Mouse (Mus musculus) liver, embryonic 15.5 days (tissue): Measurements from ENCODE around the gene Kcna7. TPM values are rescaled to one million over a fixed set of nuclear protein-coding genes. Genes with fewer than 3 reads are reported as not detected.

ENCODE experiments used
- ATAC-seq: fragments of 200-750 bp; cut with Nextera tagmentation; 2 replicates; pipeline ENCODE4 v1.8.0; 2017; ENCODE audit warnings: moderate number of reproducible peaks, mild to moderate bottlenecking, moderate library complexity; ENCODE audit not compliant: insufficient read depth
- H3K27ac ChIP-seq: fragments of 300-500 bp; sonication (generic); replicated peaks from 2 replicates; pipeline ENCODE4 v1.5.1; 2015; ENCODE audit warnings: mild to moderate bottlenecking, inconsistent platforms
- H3K27me3 ChIP-seq: fragments of 300-500 bp; sonication (generic); 2 replicates; pipeline ENCODE4 v1.6.1; 2015; ENCODE audit warnings: mild to moderate bottlenecking, inconsistent platforms
- H3K36me3 ChIP-seq: fragments of 300-500 bp; sonication (generic); replicated peaks from 2 replicates; pipeline ENCODE4 v1.6.1; 2015; ENCODE audit warnings: moderate library complexity, mild to moderate bottlenecking, inconsistent platforms
- H3K4me1 ChIP-seq: fragments of 300-500 bp; sonication (generic); replicated peaks from 2 replicates; pipeline ENCODE4 v1.6.1; 2015; ENCODE audit warnings: inconsistent platforms
- H3K4me2 ChIP-seq: fragments of 300-500 bp; sonication (generic); 2 replicates; pipeline ENCODE4 v1.6.1; 2015; ENCODE audit warnings: moderate library complexity, mild to moderate bottlenecking, inconsistent platforms
- H3K4me3 ChIP-seq: fragments of 300-500 bp; sonication (generic); replicated peaks from 2 replicates; pipeline ENCODE4 v1.5.1; 2015; ENCODE audit warnings: mild to moderate bottlenecking, inconsistent platforms
- H3K9ac ChIP-seq: fragments of 300-500 bp; sonication (generic); 2 replicates; pipeline ENCODE4 v1.6.1; 2015; ENCODE audit warnings: moderate library complexity, mild to moderate bottlenecking, inconsistent platforms
- H3K9me3 ChIP-seq: fragments of 300-500 bp; sonication (generic); replicated peaks from 2 replicates; pipeline ENCODE4 v1.6.1; 2016; ENCODE audit warnings: inconsistent platforms
- WGBS: fragments of 180-500 bp; shearing (Covaris S2); methylation state at CpG from one replicate; pipeline ENCODE4 v1.1.7; 2015; ENCODE audit warnings: mixed read lengths; ENCODE audit not compliant: insufficient replicate concordance; 5-methylcytosine and 5-hydroxymethylcytosine counted together
- polyA plus RNA-seq: library from polyadenylated mRNA; unstranded; fragments of >200 nt; fragmentation: Nextera tagmentation; extraction: Ambion mirVana; gene quantifications from 2 replicates; pipeline ENCODE4 v1.2.1, GENCODE M21; 2015

Gene Kcna7
- polyA plus RNA-seq, 1 experiment from 2014 or later: not detected

DNA sequence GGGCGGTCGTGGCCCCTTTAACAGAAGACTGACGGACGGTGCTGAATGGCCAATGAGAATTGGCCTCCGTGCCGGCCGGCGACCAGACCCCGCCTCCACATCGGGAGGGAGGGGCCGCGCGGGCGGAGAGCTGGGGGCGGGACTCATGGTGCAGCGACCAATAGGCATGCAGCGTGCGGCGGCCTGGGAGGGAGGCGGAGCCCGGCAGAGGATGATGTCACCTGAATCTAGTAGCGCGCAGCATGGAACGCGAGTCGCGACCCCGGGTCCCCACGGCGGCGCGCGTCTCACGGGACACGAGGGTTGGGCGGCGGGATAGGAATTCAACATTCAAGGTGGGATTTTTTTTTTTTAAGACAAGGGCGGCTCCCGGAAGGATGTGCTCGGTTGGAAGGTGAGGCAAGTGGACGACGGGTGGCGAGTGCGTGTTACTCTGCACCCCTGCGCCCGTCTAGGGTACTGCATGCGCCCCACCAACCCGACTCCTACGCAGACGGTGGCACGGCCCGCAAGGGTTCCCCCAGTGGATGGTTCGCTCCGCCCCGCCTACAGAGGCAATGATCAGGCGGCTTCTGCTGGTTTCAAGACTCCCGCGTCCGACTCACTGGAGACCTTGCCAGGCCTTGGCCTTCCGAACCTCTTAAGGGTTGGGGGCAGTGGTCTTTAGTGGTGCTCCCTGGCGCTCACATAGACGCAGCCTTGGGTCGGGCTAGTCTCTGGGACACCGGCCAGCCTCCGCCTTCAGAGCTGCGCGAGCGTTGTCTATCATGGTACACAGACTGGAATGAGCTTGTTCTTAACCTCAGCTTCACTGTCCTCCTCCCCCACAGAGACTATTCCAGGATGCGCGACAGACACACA is 38.2 kb upstream of the Kcna7 start:
- Histone ChIP-seq H3K4me2 (peak overlapping the region; percentile 94), H3K9me3 (no peaks in the 10 kb centered on the region), H3K27me3 (peaks cover 84% of the 10 kb centered on the region), H3K4me1 (peaks cover 53% of the 10 kb centered on the region), H3K9ac (peak overlapping the region; percentile 64), H3K4me3 (peak overlapping the region; percentile 64), H3K36me3 (peaks cover 2% of the 10 kb centered on the region; the same call in 1 of the 2 replicates), H3K27ac (peak overlapping the region; percentile 55; the same call in 1 of the 2 replicates)
- ATAC-seq: peak; percentile 80
- WGBS: 1% methylated on average over 70 of the region's 70 CpGs

DNA sequence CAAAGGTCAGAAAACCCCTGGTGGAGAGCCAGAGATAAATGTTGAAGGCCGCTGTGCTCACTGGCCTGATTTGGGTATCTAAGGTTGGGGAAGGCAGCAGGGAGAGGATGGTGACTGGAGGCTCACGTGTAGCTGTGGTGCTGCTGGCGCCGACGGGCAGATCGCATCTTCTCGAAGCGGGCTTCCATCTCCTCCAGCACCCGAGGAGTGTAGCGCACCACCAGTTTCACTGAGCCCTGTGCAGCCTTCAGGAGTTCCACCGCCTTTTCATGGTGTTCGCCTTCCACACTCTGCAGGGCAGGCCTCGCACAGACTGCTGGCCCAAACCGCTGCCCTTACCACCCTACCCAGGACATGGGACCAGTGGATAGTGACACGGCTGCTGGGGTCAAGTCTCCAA is 37.3 kb upstream of the Kcna7 start:
- WGBS: 75% methylated on average over 15 of the region's 15 CpGs
- ATAC-seq: no peak
- H3K27me3 ChIP-seq: peaks cover 75% of the 10 kb centered on the region
- H3K4me1 ChIP-seq: peaks cover 48% of the 10 kb centered on the region
- H3K36me3 ChIP-seq: peaks cover 11% of the 10 kb centered on the region
- no peaks in the 10 kb centered on the region for H3K9me3 ChIP-seq
- H3K27ac ChIP-seq: no peak overlapping the region
- H3K4me3 ChIP-seq: peak overlapping the region; percentile 64; the same call in 1 of the 2 replicates
- H3K4me2 ChIP-seq: peak overlapping the region; percentile 94
- H3K9ac ChIP-seq: no peak overlapping the region

DNA sequence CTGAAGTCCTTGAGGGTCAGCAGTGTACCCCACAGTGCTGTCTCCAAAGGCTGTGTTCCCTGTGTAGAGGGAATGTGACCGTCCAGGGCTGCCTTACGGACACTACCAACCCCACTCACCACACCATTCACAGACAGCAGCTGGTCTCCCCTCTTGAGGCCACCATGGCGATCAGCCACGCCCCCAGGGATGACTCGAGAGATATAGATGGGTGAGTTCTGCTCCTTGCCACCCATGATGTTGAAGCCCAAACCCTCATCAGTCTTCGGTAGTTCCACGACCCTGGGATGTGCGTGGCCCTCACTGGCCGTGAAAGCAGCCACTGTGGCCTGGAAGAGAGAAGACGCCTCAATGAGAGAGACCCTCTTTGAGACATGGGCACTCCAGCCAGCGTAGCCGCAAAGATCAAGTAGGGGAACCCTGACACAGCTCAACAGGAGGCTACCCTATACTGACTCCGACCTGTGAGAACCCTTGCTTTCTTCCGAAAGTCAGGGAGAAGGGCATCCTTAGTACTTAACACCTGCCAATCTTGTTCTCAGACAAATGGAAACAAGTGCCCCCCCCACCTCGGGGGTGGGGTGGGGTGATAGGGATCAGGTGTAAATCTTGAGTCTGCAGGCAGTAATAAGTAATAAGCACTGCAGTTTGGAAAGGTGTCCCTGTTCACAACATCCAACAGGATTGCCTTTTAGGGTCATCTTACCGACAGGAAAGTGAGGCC is 36.3 kb upstream of the Kcna7 start:
- Histone ChIP-seq H3K9ac (no peak overlapping the region), H3K27me3 (peaks cover 65% of the 10 kb centered on the region), H3K9me3 (no peaks in the 10 kb centered on the region), H3K4me3 (no peak overlapping the region), H3K4me1 (peaks cover 48% of the 10 kb centered on the region), H3K4me2 (no peak overlapping the region), H3K36me3 (peaks cover 21% of the 10 kb centered on the region), H3K27ac (no peak overlapping the region)
- WGBS: 62% methylated on average over 16 of the region's 16 CpGs
- no peak for ATAC-seq

DNA sequence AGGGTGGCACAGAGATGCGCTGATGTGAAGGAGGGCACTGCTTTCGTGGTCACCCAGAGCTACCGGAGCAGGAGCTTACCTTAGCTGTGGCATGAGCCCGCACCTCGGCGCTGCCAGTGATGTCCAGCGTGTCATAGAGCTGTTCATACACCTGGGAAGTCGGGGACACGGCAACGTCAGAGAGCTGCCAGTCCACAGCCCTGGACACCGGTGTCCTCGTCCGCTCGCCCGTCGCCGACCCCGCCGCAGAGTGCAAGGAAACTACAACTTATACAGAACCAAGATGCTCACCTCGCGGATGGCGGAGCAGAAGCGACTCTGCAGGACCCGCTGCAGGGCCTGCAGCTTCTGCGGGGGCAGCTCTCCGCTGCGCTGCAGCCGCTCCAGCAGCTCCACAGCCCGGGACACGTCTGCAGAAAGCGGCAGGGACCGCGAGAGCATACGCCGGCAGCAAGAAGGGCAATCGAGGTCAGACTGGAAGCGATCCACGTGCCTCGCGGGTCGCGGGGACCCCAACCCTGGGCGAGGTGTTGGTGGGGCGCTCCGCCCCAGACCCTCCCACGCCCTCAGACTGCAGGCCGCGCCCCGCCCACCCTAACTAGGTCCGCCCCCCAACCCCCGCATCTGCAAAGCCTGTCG is 35.5 kb upstream of the Kcna7 start:
- H3K27me3 ChIP-seq: peaks cover 57% of the 10 kb centered on the region
- H3K27ac ChIP-seq: no peak overlapping the region
- no peak for ATAC-seq
- peaks cover 29% of the 10 kb centered on the region for H3K36me3 ChIP-seq
- peak overlapping the region; percentile 19; the same call in 1 of the 2 replicates for H3K9ac ChIP-seq
- peak overlapping the region; percentile 84 for H3K4me2 ChIP-seq
- 9% methylated on average over 52 of the region's 52 CpGs for WGBS
- H3K4me3 ChIP-seq: peak overlapping the region; percentile 52
- H3K4me1 ChIP-seq: peaks cover 48% of the 10 kb centered on the region
- H3K9me3 ChIP-seq: no peaks in the 10 kb centered on the region

DNA sequence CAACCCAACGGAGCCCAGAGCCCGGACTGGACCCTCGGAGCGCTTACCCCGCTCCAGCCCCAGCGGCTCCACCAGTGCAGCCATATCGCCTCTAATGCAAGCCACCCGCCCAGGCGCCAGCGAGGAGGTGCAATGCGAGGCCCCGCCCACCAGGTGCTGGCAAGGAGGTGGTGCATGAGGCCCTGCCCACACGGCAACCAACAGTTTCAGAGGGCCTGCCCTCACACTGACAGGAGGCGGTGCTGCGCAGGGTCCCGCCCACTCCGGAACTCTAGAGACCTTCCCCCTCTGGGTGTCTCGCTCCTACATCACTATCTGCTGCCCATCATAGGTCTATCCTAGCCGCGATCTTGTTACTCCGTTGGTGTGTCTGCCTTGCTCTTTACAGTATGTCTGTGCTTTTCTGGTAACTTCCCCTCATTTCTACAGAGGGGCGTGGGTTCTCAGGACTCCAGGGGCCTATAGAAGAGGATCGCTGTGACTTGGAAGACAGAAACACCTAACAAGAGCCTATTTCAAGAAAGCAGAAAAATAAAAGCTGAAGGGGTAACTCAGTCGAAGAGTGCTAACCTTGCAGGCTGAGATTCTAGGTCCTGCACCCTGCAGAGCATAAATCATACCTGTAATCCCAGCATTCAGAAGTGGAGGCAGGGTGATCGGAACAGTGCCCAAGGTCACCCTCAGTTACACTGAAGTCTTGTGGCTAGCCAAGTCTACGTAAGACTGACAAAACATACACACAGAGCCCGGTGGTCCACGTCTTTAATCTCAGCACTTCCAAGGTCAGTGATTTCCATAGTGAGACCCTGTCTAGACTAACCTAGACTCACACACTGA is 34.8 kb upstream of the Kcna7 start, which contains the start of gene Lin7b:
Gene Lin7b (minus strand): TSS at position 109 of the 837 bp plus-strand sequence.
- H3K9me3 ChIP-seq: no peaks in the 10 kb centered on the region
- 8% methylated on average over 28 of the region's 28 CpGs for WGBS
- no peak within 1 kb of the TSS for H3K27ac ChIP-seq
- ATAC-seq: peak; percentile 65
- H3K27me3 ChIP-seq: peaks cover 50% of the 10 kb centered on the region
- peaks cover 35% of the 10 kb centered on the region for H3K36me3 ChIP-seq
- H3K9ac ChIP-seq: peak within 1 kb of the TSS; percentile 19; the same call in 1 of the 2 replicates
- peaks cover 48% of the 10 kb centered on the region for H3K4me1 ChIP-seq
- peak within 1 kb of the TSS; percentile 84 for H3K4me2 ChIP-seq
- H3K4me3 ChIP-seq: peak within 1 kb of the TSS; percentile 52

DNA sequence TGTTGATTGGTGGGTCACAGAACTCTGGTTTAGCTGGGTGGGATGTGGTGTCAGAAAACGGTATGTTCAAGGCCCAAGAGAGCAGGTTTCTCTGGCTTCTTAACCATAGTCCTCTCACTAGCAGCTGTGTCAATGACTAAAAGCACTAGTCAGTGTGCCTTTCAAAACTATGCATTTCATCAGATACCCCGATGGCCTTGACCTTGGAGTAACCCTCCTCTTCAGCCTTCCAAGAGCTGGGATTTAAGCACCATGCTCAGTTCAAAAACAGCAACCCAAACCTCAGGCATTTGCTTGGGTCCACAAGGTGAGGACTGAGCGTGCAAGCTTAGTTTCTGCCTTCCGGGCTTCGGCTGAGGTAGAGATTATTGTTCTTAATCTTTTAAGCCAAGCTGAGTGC is 33.1 kb upstream of the Kcna7 start:
- no peak for ATAC-seq
- no peak overlapping the region for H3K4me3 ChIP-seq
- 79% methylated on average over 5 of the region's 5 CpGs for WGBS

DNA sequence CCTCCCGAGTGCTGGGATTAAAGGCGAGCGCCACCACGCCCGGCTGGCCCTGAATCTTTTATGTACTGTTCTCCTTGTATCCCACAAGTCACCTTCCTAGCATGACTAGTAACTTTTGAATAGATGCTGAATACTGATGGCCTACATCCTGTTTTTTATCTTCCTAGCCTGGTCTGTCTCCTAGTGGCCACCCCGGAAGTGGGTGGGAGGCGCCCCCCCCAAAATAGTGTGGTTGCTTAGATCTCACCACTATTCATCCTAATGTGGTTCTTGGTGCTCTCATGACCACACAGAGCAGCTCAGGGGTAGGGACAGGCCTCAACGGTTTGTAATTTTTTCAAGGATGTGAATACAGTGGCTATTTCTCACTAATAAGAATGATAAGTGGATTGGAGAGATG is 30.8 kb upstream of the Kcna7 start:
- Histone ChIP-seq H3K4me2 (no peak overlapping the region), H3K27ac (no peak overlapping the region), H3K4me1 (peaks cover 18% of the 10 kb centered on the region), H3K9me3 (no peaks in the 10 kb centered on the region), H3K4me3 (no peak overlapping the region), H3K9ac (no peak overlapping the region), H3K27me3 (peaks cover 11% of the 10 kb centered on the region), H3K36me3 (peaks cover 74% of the 10 kb centered on the region)
- ATAC-seq: no peak
- WGBS: 76% methylated on average over 8 of the region's 8 CpGs

More for the DNA sequence above, 33.1 kb upstream of the Kcna7 start:
- H3K27ac ChIP-seq: no peak overlapping the region
- no peak overlapping the region for H3K4me2 ChIP-seq
- H3K36me3 ChIP-seq: peaks cover 52% of the 10 kb centered on the region
- H3K27me3 ChIP-seq: peaks cover 33% of the 10 kb centered on the region
- H3K9ac ChIP-seq: no peak overlapping the region
- H3K9me3 ChIP-seq: no peaks in the 10 kb centered on the region
- peaks cover 32% of the 10 kb centered on the region for H3K4me1 ChIP-seq

DNA sequence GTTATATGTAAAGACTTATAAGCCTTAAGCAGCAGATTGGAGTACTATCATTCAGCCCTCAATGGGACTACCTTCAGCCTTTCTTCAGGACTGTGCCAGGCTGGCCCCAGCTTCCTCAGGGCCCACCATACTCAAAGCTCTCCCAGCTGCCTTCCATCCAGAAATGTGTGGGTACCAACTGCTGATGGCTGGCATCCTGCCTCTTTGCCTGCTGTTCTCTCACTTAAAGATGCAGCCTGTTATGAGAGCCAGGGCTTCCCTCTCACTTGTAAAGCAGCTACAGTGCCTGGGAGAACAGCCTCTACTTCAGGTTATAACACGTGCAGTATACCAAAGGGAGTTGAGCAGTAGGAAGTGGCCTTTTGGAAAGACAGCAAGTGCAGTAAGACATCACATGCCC is 29.4 kb upstream of the Kcna7 start:
- no peak for ATAC-seq
- H3K4me2 ChIP-seq: no peak overlapping the region
- H3K4me3 ChIP-seq: no peak overlapping the region
- no peaks in the 10 kb centered on the region for H3K27me3 ChIP-seq
- peaks cover 89% of the 10 kb centered on the region for H3K36me3 ChIP-seq
- no peaks in the 10 kb centered on the region for H3K9me3 ChIP-seq
- H3K9ac ChIP-seq: no peak overlapping the region
- WGBS: 89% methylated on average over 1 of the region's 1 CpGs
- peaks cover 4% of the 10 kb centered on the region; the same call in 1 of the 2 replicates for H3K4me1 ChIP-seq
- H3K27ac ChIP-seq: no peak overlapping the region

DNA sequence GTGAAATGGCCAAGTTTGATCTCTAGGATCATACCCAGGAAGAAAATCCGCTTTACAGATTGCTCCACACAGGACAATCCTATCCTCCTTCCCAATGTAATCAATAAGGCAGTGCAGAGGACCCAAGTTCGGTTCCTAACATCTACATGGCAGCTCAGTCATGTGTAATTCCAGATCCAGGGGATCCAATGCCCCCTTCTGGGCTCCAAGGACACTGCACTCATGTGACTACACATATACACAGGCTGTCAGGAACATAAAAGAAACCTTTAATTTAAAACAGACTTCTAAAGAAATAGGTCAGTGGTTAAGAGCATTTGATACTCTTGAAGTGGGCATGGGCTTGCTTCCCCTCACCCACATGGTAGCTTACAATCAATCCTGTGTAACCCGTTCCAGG is 19.4 kb upstream of the Kcna7 start:
- WGBS: 87% methylated on average over 3 of the region's 3 CpGs
- H3K4me1 ChIP-seq: no peaks in the 10 kb centered on the region
- ATAC-seq: no peak

DNA sequence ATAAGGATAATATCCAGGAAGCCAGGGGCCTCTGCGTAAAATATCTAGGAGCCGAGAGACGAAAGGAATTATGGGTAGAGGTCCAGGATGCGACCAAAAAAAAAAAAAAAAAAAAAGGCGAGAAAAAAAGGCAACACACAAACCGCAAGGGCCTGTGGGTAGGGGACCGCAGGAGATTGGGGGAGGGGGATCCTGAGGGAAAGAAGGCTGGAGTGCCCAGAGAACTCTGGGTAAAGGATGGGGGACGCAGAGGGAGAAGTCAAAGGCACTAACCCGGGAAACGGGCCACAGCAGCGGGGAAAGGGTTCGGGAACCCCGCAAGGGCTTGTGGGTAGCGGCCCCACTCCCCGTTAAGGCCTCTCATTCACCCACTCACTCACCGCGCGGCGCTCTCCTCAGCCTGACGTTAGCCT is 10.3 kb upstream of the Kcna7 start:
- peaks cover 43% of the 10 kb centered on the region for H3K36me3 ChIP-seq
- 0 out of 2 replicates have a peak, but pooled peaks cover 8% of the 10 kb centered on the region for H3K27me3 ChIP-seq
- H3K27ac ChIP-seq: peak overlapping the region; percentile 96
- peaks cover 30% of the 10 kb centered on the region for H3K4me1 ChIP-seq
- peak overlapping the region; percentile 90 for H3K4me2 ChIP-seq
- no peaks in the 10 kb centered on the region for H3K9me3 ChIP-seq
- peak; percentile 71 for ATAC-seq
- peak overlapping the region; percentile 87 for H3K9ac ChIP-seq
- H3K4me3 ChIP-seq: peak overlapping the region; percentile 75
- WGBS: 0% methylated on average over 19 of the region's 20 CpGs

More for the DNA sequence above, 19.4 kb upstream of the Kcna7 start:
- H3K4me2 ChIP-seq: no peak overlapping the region
- no peaks in the 10 kb centered on the region for H3K27me3 ChIP-seq
- no peaks in the 10 kb centered on the region for H3K9me3 ChIP-seq
- H3K4me3 ChIP-seq: no peak overlapping the region
- no peak overlapping the region for H3K27ac ChIP-seq
- no peak overlapping the region for H3K9ac ChIP-seq
- H3K36me3 ChIP-seq: peaks cover 100% of the 10 kb centered on the region
